Mouse (Mus musculus): ENCODE measurements around the gene Gm10717.
"Not testable (repeated sequence)": the region's sequence is repeated elsewhere in the genome, so short reads cannot be mapped to it uniquely, and the experiment has no call there.

Gene Gm10717

GRCm38 (mm10) chr9:3025653-3026052 lies 436 bp downstream of the Gm10717 start:
- DNase-seq (ENCODE audit: low spot score), result not testable (repeated sequence)

GRCm38 (mm10) chr9:3026136-3026535 lies 919 bp downstream of the Gm10717 start:
- DNase-seq (ENCODE audit: low spot score), result not testable (repeated sequence)

GRCm38 (mm10) chr9:3026741-3027140 lies 1.5 kb downstream of the Gm10717 start:
- not testable (repeated sequence) for DNase-seq (ENCODE audit: low spot score)

- peak; percentile 80 for DNase-seq (ENCODE audit: low spot score)
These were observed 2.0 kb downstream of the Gm10717 start for GRCm38 (mm10) chr9:3027200-3027599.

GRCm38 (mm10) chr9:3029276-3030000 lies 4.2 kb downstream of the Gm10717 start:
- DNase-seq (ENCODE audit: low spot score), result not testable (repeated sequence)

- peak; percentile 98 for DNase-seq (ENCODE audit: low spot score)
These were observed 5.6 kb downstream of the Gm10717 start for GRCm38 (mm10) chr9:3030677-3031318.

- not testable (repeated sequence) for DNase-seq (ENCODE audit: low spot score)
These were observed 9.1 kb downstream of the Gm10717 start, which contains the start of gene Gm17535 for GRCm38 (mm10) chr9:3034299-3034698. Gene Gm17535 (plus strand): TSS chr9:3034599.

- DNase-seq (ENCODE audit: low spot score), result not testable (repeated sequence)
These were observed 11.4 kb downstream of the Gm10717 start, which contains the start of gene Gm10715 for GRCm38 (mm10) chr9:3036577-3036976. Gene Gm10715 (plus strand): TSS chr9:3036877.

GRCm38 (mm10) chr9:3038161-3038560 lies 12.9 kb downstream of the Gm10717 start:
- peak; percentile 28 for DNase-seq (ENCODE audit: low spot score)
